Mouse (Mus musculus) left cerebral cortex, adult 2 months (tissue): Measurements from ENCODE around the gene Sdr9c7. TPM values are rescaled to one million over a fixed set of nuclear protein-coding genes. Genes with fewer than 3 reads are reported as not detected.
A peak's percentile ranks its signal among the peaks of the same experiment; 100 is the strongest.
"Not testable (repeated sequence)": the region's sequence is repeated elsewhere in the genome, so short reads cannot be mapped to it uniquely, and the experiment has no call there.

Experiments
- DNase-seq, 2 experiments: peaks; one replicate each; pipeline ENCODE4 v3.0.0; 2021 to 2022; ENCODE audit warnings: low spot score in 2 of 2, mixed read lengths in 1 of 2; ENCODE audit errors: extremely low spot score in 1 of 2
- H3K27ac ChIP-seq: fragments of 200-600 bp; 2 replicates; pipeline ENCODE4 v1.8.1; 2022
- H3K4me3 ChIP-seq: fragments of 200-600 bp; 2 replicates; pipeline ENCODE4 v1.8.1; 2022
- CTCF ChIP-seq: fragments of 200-600 bp; IDR thresholded peaks from 2 replicates; pipeline ENCODE4 v1.8.1; 2022; ENCODE audit warnings: antibody characterized with exemption, mild to moderate bottlenecking, moderate library complexity
- intact Hi-C: fragments of 180-260 bp; cut with DNase I; formaldehyde crosslinking; loops from one replicate; pipeline ENCODE4 v1.15.1; 2025
- total RNA-seq, 2 experiments: library from RNA; stranded (reverse); gene quantifications; 2 replicates each; pipeline ENCODE4 v1.2.3; 2021

Sdr9c7 gene
- total RNA-seq, 2 experiments from 2014 or later = not detected

- H3K4me3 ChIP-seq = no peak overlapping the region
- intact Hi-C loops = no loop called here
- H3K27ac ChIP-seq = no peak overlapping the region
- DNase-seq = no peak
- TF ChIP-seq CTCF = no peak
Observed at GRCm38 (mm10) chr10:127917651-127918050, 19.3 kb downstream of the Sdr9c7 start.

- Histone ChIP-seq H3K4me3 (no peak overlapping the region), H3K27ac (no peak overlapping the region)
- DNase-seq = no peak
- intact Hi-C loops = no loop called here
- TF ChIP-seq CTCF = no peak
Observed at GRCm38 (mm10) chr10:127922241-127922640, 23.9 kb downstream of the Sdr9c7 start.

GRCm38 (mm10) chr10:127923024-127923423 is 24.7 kb downstream of the Sdr9c7 start:
- intact Hi-C loops = no loop called here
- DNase-seq = no peak
- no peak overlapping the region for H3K27ac ChIP-seq
- no peak for TF ChIP-seq CTCF
- H3K4me3 ChIP-seq = no peak overlapping the region

- no peak overlapping the region for H3K27ac ChIP-seq
- intact Hi-C loops = no loop called here
- TF ChIP-seq CTCF = no peak
- DNase-seq = no peak
- no peak overlapping the region for H3K4me3 ChIP-seq
Observed at GRCm38 (mm10) chr10:127924597-127925378, 26.5 kb downstream of the Sdr9c7 start.

GRCm38 (mm10) chr10:127927737-127928136 is 29.4 kb downstream of the Sdr9c7 start:
- Histone ChIP-seq H3K4me3 (no peak overlapping the region), H3K27ac (no peak overlapping the region)
- no peak for TF ChIP-seq CTCF
- intact Hi-C loops = no loop called here
- no peak for DNase-seq

- no peak for TF ChIP-seq CTCF
- Histone ChIP-seq H3K27ac (no peak overlapping the region), H3K4me3 (no peak overlapping the region)
- no peak for DNase-seq
- intact Hi-C loops = no loop called here
Observed at GRCm38 (mm10) chr10:127932290-127932926, 34.1 kb downstream of the Sdr9c7 start.

- no peak for TF ChIP-seq CTCF
- no peak overlapping the region for H3K27ac ChIP-seq
- no peak overlapping the region for H3K4me3 ChIP-seq
- intact Hi-C loops = loop anchor here (1.0 to 5.0 kb wide), 3 partner anchors 63 to 259 kb away; no protein-coding TSS in a partner anchor
- DNase-seq = no peak
Observed at GRCm38 (mm10) chr10:127936271-127936670, 38.0 kb downstream of the Sdr9c7 start.

GRCm38 (mm10) chr10:127936747-127937409 is 38.6 kb downstream of the Sdr9c7 start:
- intact Hi-C loops = loop anchor here (1.0 to 5.0 kb wide), 3 partner anchors 64 to 260 kb away; no protein-coding TSS in a partner anchor
- TF ChIP-seq CTCF = no peak
- DNase-seq = no peak
- Histone ChIP-seq H3K4me3 (no peak overlapping the region), H3K27ac (no peak overlapping the region)

GRCm38 (mm10) chr10:127937428-127938010 is 39.2 kb downstream of the Sdr9c7 start:
- H3K4me3 ChIP-seq = no peak overlapping the region
- peak; percentile 42 to 73 for DNase-seq
- intact Hi-C loops = loop anchor here (2.0 to 5.0 kb wide), 3 partner anchors 65 to 297 kb away; no protein-coding TSS in a partner anchor
- TF ChIP-seq CTCF = peak; percentile 66
- H3K27ac ChIP-seq = no peak overlapping the region

- not testable (repeated sequence) for DNase-seq, H3K27ac ChIP-seq, H3K4me3 ChIP-seq
- intact Hi-C loops = loop anchor here (2.0 to 5.0 kb wide), 2 partner anchors 262 to 299 kb away; no protein-coding TSS in a partner anchor
Observed at GRCm38 (mm10) chr10:127939667-127940066, 41.3 kb downstream of the Sdr9c7 start.

GRCm38 (mm10) chr10:127945432-127946064 is 47.2 kb downstream of the Sdr9c7 start:
- intact Hi-C loops = loop anchor here (2.0 to 5.0 kb wide), 2 partner anchors 61 to 242 kb away; partner anchors contain the start of gene Hsd17b6

More at GRCm38 (mm10) chr10:127945432-127946064, 47.2 kb downstream of the Sdr9c7 start:
- no peak overlapping the region for H3K4me3 ChIP-seq
- peak in 1 of 2 experiments; percentile 28 for DNase-seq
- H3K27ac ChIP-seq = no peak overlapping the region
- TF ChIP-seq CTCF = peak; percentile 74
